Comparison of ENCODE assay signal across 26 mouse cellular contexts in the genomic region with DNA sequence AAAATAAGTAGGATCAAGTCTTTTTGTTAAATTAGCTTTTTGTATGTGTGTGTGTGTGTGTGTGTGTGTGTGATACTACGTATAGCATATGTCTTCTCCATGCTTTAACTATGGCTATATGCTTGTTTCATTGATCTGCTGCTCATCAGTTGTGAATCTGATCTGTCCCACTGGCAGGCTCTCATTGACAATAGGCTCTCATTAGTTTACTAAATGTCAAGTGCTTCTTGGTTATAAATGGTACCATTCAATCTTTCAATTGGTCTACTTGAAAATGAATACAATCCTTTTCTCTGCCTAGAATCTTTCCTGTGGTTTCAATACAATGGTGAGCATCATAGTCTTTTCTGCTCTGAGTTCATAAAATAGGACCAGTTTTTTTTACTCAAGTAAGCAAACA.
A peak's percentile ranks its signal among the peaks of the same experiment; 100 is the strongest.
DNase-seq lines count a peak whose midpoint lies in the region; ATAC-seq and TF ChIP-seq lines count a peak whose summit lies in the region.
"Had no signal": no experiment of that assay in that cellular context is flagged by ENCODE, and none has a peak within 500 bp of the region (broad histone marks: within the 10 kb centered on the region; RNA-seq: fewer than 3 reads in every experiment).

No protein-coding gene starts in this region.

- peak; percentile 21 for DNase-seq in ES-CJ7 (ENCODE audit: low read depth, low spot score)
- no peak for DNase-seq in ES-E14 (ENCODE audit: low read depth, low spot score)
- DNase-seq in R1 (ENCODE audit: low read depth, low spot score) = peak; percentile 8
- peak; percentile 21 for DNase-seq in ZHBTc4 (ENCODE audit: low read depth, low spot score)
- no peak for DNase-seq in hindbrain, embryonic 11.5 days (ENCODE audit: low spot score)
- no peak for DNase-seq in midbrain, embryonic 11.5 days (ENCODE audit: low spot score, missing footprints)
- DNase-seq in neural tube, embryonic 10.5 days (ENCODE audit: extremely low spot score, low spot score) = no peak
- DNase-seq: adrenal gland, adult 2 months; adrenal gland, adult 8-10 months; adrenal gland, postnatal 10 days; adrenal gland, postnatal 14 days; adrenal gland, postnatal 25 days; adrenal gland, postnatal 36 days; B cell, adult 2 months; cerebellum, adult 11 months; cerebellum, adult 11-12 months; cerebellum, adult 18-20 months; cerebellum, adult 2 months; cerebellum, adult 8-10 months; cerebellum, adult 9-10 months had no signal

- WGBS in kidney, embryonic 16.5 days = 96% methylated on average over 1 of the region's 1 CpGs
- WGBS in hindbrain, embryonic 11.5 days = 88% methylated on average over 1 of the region's 1 CpGs
- 83% methylated on average over 1 of the region's 1 CpGs for WGBS in midbrain, embryonic 11.5 days

- no peak for ATAC-seq in kidney, embryonic 16.5 days (ENCODE audit: low FRiP score, low TSS enrichment)
- ATAC-seq in hindbrain, embryonic 11.5 days (ENCODE audit: low FRiP score) = no peak
- ATAC-seq in midbrain, embryonic 11.5 days (ENCODE audit: low FRiP score) = no peak
- ATAC-seq: activated CD4-positive, CD25-positive, alpha-beta regulatory T cell, adult 4 months; CD4-positive, CD25-positive, alpha-beta regulatory T cell, adult 4 months; Patski had no signal

- no peak overlapping the region for H3K9ac ChIP-seq in ES-E14 (ENCODE audit: insufficient read depth, low read depth, low read length, poor library complexity, severe bottlenecking)
- no peak overlapping the region for H3K9ac ChIP-seq in kidney, embryonic 16.5 days (replicated peaks; ENCODE audit: low read length)
- no peak overlapping the region for H3K9ac ChIP-seq in hindbrain, embryonic 11.5 days (ENCODE audit: low read depth, low read length)
- no peak overlapping the region for H3K9ac ChIP-seq in midbrain, embryonic 11.5 days (ENCODE audit: low read length)

- no peak overlapping the region for H3K27ac ChIP-seq in ES-E14 (ENCODE audit: insufficient read depth, low read depth, low read length, poor library complexity, severe bottlenecking)
- no peak overlapping the region for H3K27ac ChIP-seq in kidney, embryonic 16.5 days (ENCODE audit: low read length)
- H3K27ac ChIP-seq in hindbrain, embryonic 11.5 days (ENCODE audit: low read depth, low read length) = no peak overlapping the region
- no peak overlapping the region for H3K27ac ChIP-seq in midbrain, embryonic 11.5 days (ENCODE audit: low read depth, low read length)

- no peak overlapping the region for H3K4me3 ChIP-seq in ES-E14 (ENCODE audit: insufficient read depth in 1 of 2, low read depth in 1 of 2, low read length in 2 of 2, poor library complexity in 1 of 2, severe bottlenecking in 1 of 2)
- no peak overlapping the region for H3K4me3 ChIP-seq in kidney, embryonic 16.5 days (ENCODE audit: low read length)
- no peak overlapping the region for H3K4me3 ChIP-seq in hindbrain, embryonic 11.5 days (ENCODE audit: low read depth, low read length)
- no peak overlapping the region for H3K4me3 ChIP-seq in midbrain, embryonic 11.5 days (ENCODE audit: low read depth, low read length)

- no peaks in the 10 kb centered on the region for H3K9me3 ChIP-seq in ES-E14 (ENCODE audit: control insufficient read depth, insufficient read depth, low read depth, low read length)
- H3K9me3 ChIP-seq in kidney, embryonic 16.5 days (ENCODE audit: low read length) = no peaks in the 10 kb centered on the region
- no peaks in the 10 kb centered on the region for H3K9me3 ChIP-seq in hindbrain, embryonic 11.5 days (ENCODE audit: control insufficient read depth, low read length)
- H3K9me3 ChIP-seq in midbrain, embryonic 11.5 days (ENCODE audit: control insufficient read depth, low read length) = no peaks in the 10 kb centered on the region
- H3K9me3 ChIP-seq: G1E had no signal

- no peak overlapping the region for H3K4me2 ChIP-seq in kidney, embryonic 16.5 days (replicated peaks; ENCODE audit: low read depth, low read length)
- H3K4me2 ChIP-seq in hindbrain, embryonic 11.5 days (replicated peaks; ENCODE audit: low read depth, low read length) = no peak overlapping the region
- no peak overlapping the region for H3K4me2 ChIP-seq in midbrain, embryonic 11.5 days

- no peaks in the 10 kb centered on the region for H3K36me3 ChIP-seq in ES-E14 (ENCODE audit: control insufficient read depth, insufficient read depth, low read length, poor library complexity, severe bottlenecking)
- H3K36me3 ChIP-seq in kidney, embryonic 16.5 days (ENCODE audit: insufficient read depth, low read length) = no peaks in the 10 kb centered on the region
- H3K36me3 ChIP-seq in hindbrain, embryonic 11.5 days (ENCODE audit: control insufficient read depth, insufficient read depth, low read length) = no peaks in the 10 kb centered on the region
- no peaks in the 10 kb centered on the region for H3K36me3 ChIP-seq in midbrain, embryonic 11.5 days (ENCODE audit: control insufficient read depth, insufficient read depth, low read length)
- H3K36me3 ChIP-seq: G1E had no signal

- H3K27me3 ChIP-seq in kidney, embryonic 16.5 days (ENCODE audit: insufficient read depth, low read length) = no peaks in the 10 kb centered on the region
- H3K27me3 ChIP-seq in hindbrain, embryonic 11.5 days (ENCODE audit: control insufficient read depth, insufficient read depth, low read length) = no peaks in the 10 kb centered on the region
- no peaks in the 10 kb centered on the region for H3K27me3 ChIP-seq in midbrain, embryonic 11.5 days (ENCODE audit: control insufficient read depth, insufficient read depth, low read length)
- H3K27me3 ChIP-seq: CH12.LX, Patski had no signal

- no peaks in the 10 kb centered on the region for H3K4me1 ChIP-seq in ES-E14 (ENCODE audit: control insufficient read depth in 2 of 2, insufficient read depth in 2 of 2, low read length in 2 of 2, poor library complexity in 1 of 2)
- H3K4me1 ChIP-seq in kidney, embryonic 16.5 days (ENCODE audit: insufficient read depth, low read length) = no peaks in the 10 kb centered on the region
- no peaks in the 10 kb centered on the region for H3K4me1 ChIP-seq in hindbrain, embryonic 11.5 days (replicated peaks; ENCODE audit: control insufficient read depth, insufficient read depth, low read length)
- H3K4me1 ChIP-seq in midbrain, embryonic 11.5 days (ENCODE audit: control insufficient read depth, insufficient read depth, low read length) = no peaks in the 10 kb centered on the region

- in situ Hi-C loops in ES-E14 (cut with MboI; ENCODE audit: low sequenced_read_pairs in 2 of 2, unreplicated experiment in 2 of 2) = no loop called here

TF ChIP-seq in ES-E14, 5 proteins besides CTCF, POLR2A, EP300 and RAD21:
- 0 out of 2 replicates have a peak, but pooled peaks have one; percentile 18 for TF ChIP-seq ZNF384 (IDR thresholded peaks at IDR 0.05; ENCODE audit: low read depth, low read length)
- TF ChIP-seq ZC3H11A (IDR thresholded peaks at IDR 0.05; ENCODE audit: borderline replicate concordance, low read depth, low read length) = no peak
- TF ChIP-seq MAFK (IDR thresholded peaks at IDR 0.05; ENCODE audit: insufficient read depth, low read depth, low read length) = no peak
- TF ChIP-seq HCFC1 (IDR thresholded peaks at IDR 0.05; ENCODE audit: borderline replicate concordance, insufficient read depth, low read length) = no peak
- 0 out of 2 replicates have a peak, but pooled peaks have one; percentile 11 for TF ChIP-seq CHD2 (IDR thresholded peaks at IDR 0.05; ENCODE audit: low read depth, low read length)
TF ChIP-seq in ES-E14: peak in this region for 2.

Comparison
In these comparisons a context has a peak if more than half of its experiments do, and no peak if none do; other contexts are left out.
1. DNase-seq: peak in ES-CJ7 (single experiment), R1 (single experiment) and ZHBTc4 (single experiment); none in ES-E14 (single experiment), hindbrain, embryonic 11.5 days (single experiment), midbrain, embryonic 11.5 days (single experiment) and neural tube, embryonic 10.5 days (single experiment).